Mouse (Mus musculus): ENCODE results near the gene Chrna1. TPM values are rescaled to one million over a fixed set of nuclear protein-coding genes. Genes with fewer than 3 reads are reported as not detected.

The Chrna1 gene
- polyA plus RNA-seq, 1 experiment = 391 TPM

GRCm38 (mm10) chr2:73522891-73523290 is 57.2 kb downstream of the Chrna1 start:
- no peak overlapping the region for H3K4me3 ChIP-seq
- peaks cover 91% of the 10 kb centered on the region for H3K79me2 ChIP-seq (ENCODE audit: control insufficient read depth, insufficient read depth)
- no peak overlapping the region for H3K4me2 ChIP-seq (ENCODE audit: low read depth)
- TF ChIP-seq REST (IDR thresholded peaks at IDR 0.05; ENCODE audit: insufficient read depth, insufficient read length) = no peak
- TF ChIP-seq MAX (IDR thresholded peaks at IDR 0.05; ENCODE audit: low read depth) = no peak
- no peak for TF ChIP-seq USF1 (IDR thresholded peaks at IDR 0.05; ENCODE audit: low read depth)
- no peak for TF ChIP-seq POLR2AphosphoS2 (IDR thresholded peaks at IDR 0.05; ENCODE audit: insufficient read length, low read depth)
- no peak for TF ChIP-seq SRF (IDR thresholded peaks at IDR 0.05; ENCODE audit: control insufficient read depth, insufficient read length, low read depth)
- TF ChIP-seq E2F4 (IDR thresholded peaks at IDR 0.05; ENCODE audit: insufficient read depth) = no peak
- TF ChIP-seq TCF3 (IDR thresholded peaks at IDR 0.05; ENCODE audit: insufficient read length, low read depth) = no peak
- no peak for TF ChIP-seq MYOG (IDR thresholded peaks at IDR 0.05; ENCODE audit: control insufficient read depth in 1 of 3, insufficient read depth in 1 of 3, insufficient read length in 2 of 3, low read depth in 2 of 3)
- TF ChIP-seq MYOD1 (IDR thresholded peaks at IDR 0.05; ENCODE audit: control insufficient read depth in 1 of 3, insufficient read length in 2 of 3, low read depth in 2 of 3) = no peak
- TF ChIP-seq CEBPB (IDR thresholded peaks at IDR 0.05; ENCODE audit: insufficient read depth, poor library complexity, severe bottlenecking) = no peak
- no peak for TF ChIP-seq TCF12 (IDR thresholded peaks at IDR 0.05; ENCODE audit: insufficient read depth, poor library complexity, severe bottlenecking)
- no peak for TF ChIP-seq POLR2A (IDR thresholded peaks at IDR 0.05; ENCODE audit: insufficient read length, low read depth)
- H3ac ChIP-seq (ENCODE audit: control insufficient read depth, insufficient read length) = no peak overlapping the region
- no peaks in the 10 kb centered on the region for H3K27me3 ChIP-seq (ENCODE audit: control insufficient read depth, insufficient read depth, insufficient read length)
- H3K36me3 ChIP-seq (ENCODE audit: control insufficient read depth, insufficient read depth) = no peaks in the 10 kb centered on the region

GRCm38 (mm10) chr2:73522336-73522735 is 57.8 kb downstream of the Chrna1 start:
- no peak for TF ChIP-seq SRF (IDR thresholded peaks at IDR 0.05; ENCODE audit: control insufficient read depth, insufficient read length, low read depth)
- no peak for TF ChIP-seq USF1 (IDR thresholded peaks at IDR 0.05; ENCODE audit: low read depth)
- no peak for TF ChIP-seq E2F4 (IDR thresholded peaks at IDR 0.05; ENCODE audit: insufficient read depth)
- no peak for TF ChIP-seq REST (IDR thresholded peaks at IDR 0.05; ENCODE audit: insufficient read depth, insufficient read length)
- no peak for TF ChIP-seq TCF3 (IDR thresholded peaks at IDR 0.05; ENCODE audit: insufficient read length, low read depth)
- no peak for TF ChIP-seq TCF12 (IDR thresholded peaks at IDR 0.05; ENCODE audit: insufficient read depth, poor library complexity, severe bottlenecking)
- TF ChIP-seq POLR2AphosphoS2 (IDR thresholded peaks at IDR 0.05; ENCODE audit: insufficient read length, low read depth) = no peak
- no peak for TF ChIP-seq MAX (IDR thresholded peaks at IDR 0.05; ENCODE audit: low read depth)
- no peak for TF ChIP-seq POLR2A (IDR thresholded peaks at IDR 0.05; ENCODE audit: insufficient read length, low read depth)

GRCm38 (mm10) chr2:73521737-73522136 is 58.4 kb downstream of the Chrna1 start:
- H3ac ChIP-seq (ENCODE audit: control insufficient read depth, insufficient read length) = no peak overlapping the region
- H3K4me2 ChIP-seq (ENCODE audit: low read depth) = peak overlapping the region; percentile 43
- H3K4me3 ChIP-seq = no peak overlapping the region
- H3K36me3 ChIP-seq (ENCODE audit: control insufficient read depth, insufficient read depth) = no peaks in the 10 kb centered on the region
- no peaks in the 10 kb centered on the region for H3K27me3 ChIP-seq (ENCODE audit: control insufficient read depth, insufficient read depth, insufficient read length)
- TF ChIP-seq MAX (IDR thresholded peaks at IDR 0.05; ENCODE audit: low read depth) (no peak), POLR2AphosphoS2 (IDR thresholded peaks at IDR 0.05; ENCODE audit: insufficient read length, low read depth) (no peak)
- peaks cover 94% of the 10 kb centered on the region for H3K79me2 ChIP-seq (ENCODE audit: control insufficient read depth, insufficient read depth)

More at GRCm38 (mm10) chr2:73522336-73522735, 57.8 kb downstream of the Chrna1 start:
- Histone ChIP-seq H3K36me3 (ENCODE audit: control insufficient read depth, insufficient read depth) (no peaks in the 10 kb centered on the region), H3K27me3 (ENCODE audit: control insufficient read depth, insufficient read depth, insufficient read length) (no peaks in the 10 kb centered on the region), H3K4me2 (ENCODE audit: low read depth) (no peak overlapping the region), H3K4me3 (no peak overlapping the region), H3K79me2 (ENCODE audit: control insufficient read depth, insufficient read depth) (peaks cover 91% of the 10 kb centered on the region), H3ac (ENCODE audit: control insufficient read depth, insufficient read length) (no peak overlapping the region)

- no peak for TF ChIP-seq MYOD1 (IDR thresholded peaks at IDR 0.05; ENCODE audit: control insufficient read depth in 1 of 3, insufficient read length in 2 of 3, low read depth in 2 of 3)
- TF ChIP-seq SRF (IDR thresholded peaks at IDR 0.05; ENCODE audit: control insufficient read depth, insufficient read length, low read depth) = no peak
- TF ChIP-seq TCF12 (IDR thresholded peaks at IDR 0.05; ENCODE audit: insufficient read depth, poor library complexity, severe bottlenecking) = no peak
- TF ChIP-seq REST (IDR thresholded peaks at IDR 0.05; ENCODE audit: insufficient read depth, insufficient read length) = no peak
- no peak for TF ChIP-seq CEBPB (IDR thresholded peaks at IDR 0.05; ENCODE audit: insufficient read depth, poor library complexity, severe bottlenecking)
- TF ChIP-seq E2F4 (IDR thresholded peaks at IDR 0.05; ENCODE audit: insufficient read depth) = no peak
- TF ChIP-seq POLR2A (IDR thresholded peaks at IDR 0.05; ENCODE audit: insufficient read length, low read depth) = no peak
- no peak for TF ChIP-seq POLR2AphosphoS2 (IDR thresholded peaks at IDR 0.05; ENCODE audit: insufficient read length, low read depth)
- no peak for TF ChIP-seq MYOG (IDR thresholded peaks at IDR 0.05; ENCODE audit: control insufficient read depth in 1 of 3, insufficient read depth in 1 of 3, insufficient read length in 2 of 3, low read depth in 2 of 3)
- TF ChIP-seq MAX (IDR thresholded peaks at IDR 0.05; ENCODE audit: low read depth) = no peak
- no peak for TF ChIP-seq TCF3 (IDR thresholded peaks at IDR 0.05; ENCODE audit: insufficient read length, low read depth)
- Histone ChIP-seq H3K36me3 (ENCODE audit: control insufficient read depth, insufficient read depth) (no peaks in the 10 kb centered on the region), H3K27me3 (ENCODE audit: control insufficient read depth, insufficient read depth, insufficient read length) (no peaks in the 10 kb centered on the region), H3K4me2 (ENCODE audit: low read depth) (no peak overlapping the region), H3K79me2 (ENCODE audit: control insufficient read depth, insufficient read depth) (peaks cover 97% of the 10 kb centered on the region), H3ac (ENCODE audit: control insufficient read depth, insufficient read length) (no peak overlapping the region), H3K4me3 (no peak overlapping the region)
Measured at GRCm38 (mm10) chr2:73518966-73519365, 61.2 kb downstream of the Chrna1 start.

GRCm38 (mm10) chr2:73518311-73518710 is 61.8 kb downstream of the Chrna1 start:
- Histone ChIP-seq H3K36me3 (ENCODE audit: control insufficient read depth, insufficient read depth) (no peaks in the 10 kb centered on the region), H3K27me3 (ENCODE audit: control insufficient read depth, insufficient read depth, insufficient read length) (no peaks in the 10 kb centered on the region), H3K79me2 (ENCODE audit: control insufficient read depth, insufficient read depth) (peaks cover 97% of the 10 kb centered on the region), H3K4me3 (no peak overlapping the region), H3ac (ENCODE audit: control insufficient read depth, insufficient read length) (no peak overlapping the region), H3K4me2 (ENCODE audit: low read depth) (no peak overlapping the region)
- TF ChIP-seq SRF (IDR thresholded peaks at IDR 0.05; ENCODE audit: control insufficient read depth, insufficient read length, low read depth) = no peak

All from myocyte (in vitro differentiated cells).